Mouse (Mus musculus) testis, adult 2 months (tissue): Measurements from ENCODE around the gene Itpr3. TPM values are rescaled to one million over a fixed set of nuclear protein-coding genes. Genes with fewer than 3 reads are reported as not detected.

Experiments used
- H3K27ac ChIP-seq: fragments of 200-500 bp; 2 replicates; pipeline ENCODE4 v1.5.1; 2012; ENCODE audit warnings: low read depth, low read length; ENCODE audit not compliant: control insufficient read depth, insufficient read depth
- H3K27me3 ChIP-seq: fragments of 200-500 bp; 2 replicates; pipeline ENCODE4 v1.6.1; 2012; ENCODE audit warnings: mild to moderate bottlenecking, low read length, moderate library complexity; ENCODE audit not compliant: control insufficient read depth, insufficient read depth
- H3K36me3 ChIP-seq: fragments of 200-500 bp; 2 replicates; pipeline ENCODE4 v1.6.1; 2012; ENCODE audit warnings: mild to moderate bottlenecking, low read length; ENCODE audit not compliant: control insufficient read depth, insufficient read depth
- H3K4me1 ChIP-seq: fragments of 200-500 bp; 2 replicates; pipeline ENCODE4 v1.6.1; 2012; ENCODE audit warnings: low read length; ENCODE audit not compliant: control insufficient read depth, insufficient read depth
- H3K4me3 ChIP-seq: fragments of 200-500 bp; 2 replicates; pipeline ENCODE4 v1.5.1; 2012; ENCODE audit warnings: low read depth, mild to moderate bottlenecking, low read length, moderate library complexity, mixed read lengths; ENCODE audit not compliant: control insufficient read depth
- CTCF ChIP-seq: fragments of 200-500 bp; IDR thresholded peaks from 2 replicates; pipeline ENCODE4 v1.5.1; 2012; ENCODE audit warnings: low read depth, mild to moderate bottlenecking, inconsistent platforms, low read length, moderate library complexity; ENCODE audit not compliant: control insufficient read depth, insufficient read depth, insufficient replicate concordance
- POLR2A ChIP-seq: fragments of 200-500 bp; IDR thresholded peaks from 2 replicates; pipeline ENCODE4 v1.6.1; 2012; ENCODE audit warnings: low read depth, mild to moderate bottlenecking, inconsistent platforms, low read length, moderate library complexity; ENCODE audit not compliant: control insufficient read depth
- polyA plus RNA-seq: library from polyadenylated mRNA; depleted of rRNA; stranded (reverse); fragments of >200 nt; gene quantifications from 2 replicates; pipeline ENCODE4 v1.2.3, GENCODE M21; 2012

The Itpr3 gene
- polyA plus RNA-seq, 1 experiment, result 32.7 TPM

- Histone ChIP-seq H3K27me3 (no peaks in the 10 kb centered on the region), H3K27ac (no peak overlapping the region), H3K4me1 (peaks cover 4% of the 10 kb centered on the region; the same call in 1 of the 2 replicates), H3K4me3 (no peak overlapping the region), H3K36me3 (no peaks in the 10 kb centered on the region)
- TF ChIP-seq POLR2A (no peak), CTCF (peak; percentile 79; the same call in 1 of the 2 replicates)
Measured at GRCm38 (mm10) chr17:27125185-27125584, 68.1 kb downstream of the Itpr3 start.

DNA sequence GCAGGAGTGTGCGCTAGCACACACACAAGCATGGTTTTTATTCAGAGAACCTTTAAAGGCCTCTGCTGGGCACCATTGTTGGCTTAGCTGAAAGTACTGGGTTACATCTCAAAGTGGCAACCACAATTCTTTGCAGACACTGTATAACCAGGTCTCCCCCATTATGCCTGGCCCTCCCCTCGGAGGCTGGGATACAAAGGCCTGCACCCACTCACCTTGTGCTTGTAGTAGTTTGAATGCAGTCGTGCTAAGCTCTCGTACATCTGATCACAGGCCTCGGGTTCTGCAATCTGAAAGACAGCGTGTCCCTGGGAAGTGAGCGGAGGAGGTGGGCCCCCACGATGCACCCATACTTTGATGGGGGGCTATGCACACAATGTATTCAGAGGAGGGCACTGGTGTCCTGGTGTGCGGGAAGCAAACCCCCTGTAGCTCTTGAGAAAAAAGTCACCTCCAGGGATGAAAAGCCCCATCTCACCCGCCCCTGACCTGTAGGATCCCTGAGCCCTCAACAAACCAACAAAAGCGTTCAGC, 68.6 kb downstream of the Itpr3 start:
- H3K27ac ChIP-seq, result no peak overlapping the region
- no peak overlapping the region for H3K4me3 ChIP-seq
- TF ChIP-seq CTCF (no peak), POLR2A (no peak)
- H3K4me1 ChIP-seq, result peaks cover 6% of the 10 kb centered on the region
- no peaks in the 10 kb centered on the region for H3K27me3 ChIP-seq
- H3K36me3 ChIP-seq, result no peaks in the 10 kb centered on the region

- H3K27me3 ChIP-seq, result no peaks in the 10 kb centered on the region
- no peak overlapping the region for H3K27ac ChIP-seq
- H3K4me1 ChIP-seq, result peaks cover 10% of the 10 kb centered on the region
- H3K4me3 ChIP-seq, result no peak overlapping the region
- no peaks in the 10 kb centered on the region for H3K36me3 ChIP-seq
- TF ChIP-seq CTCF (no peak), POLR2A (no peak)
Measured at GRCm38 (mm10) chr17:27126974-27127373, 69.9 kb downstream of the Itpr3 start.

DNA sequence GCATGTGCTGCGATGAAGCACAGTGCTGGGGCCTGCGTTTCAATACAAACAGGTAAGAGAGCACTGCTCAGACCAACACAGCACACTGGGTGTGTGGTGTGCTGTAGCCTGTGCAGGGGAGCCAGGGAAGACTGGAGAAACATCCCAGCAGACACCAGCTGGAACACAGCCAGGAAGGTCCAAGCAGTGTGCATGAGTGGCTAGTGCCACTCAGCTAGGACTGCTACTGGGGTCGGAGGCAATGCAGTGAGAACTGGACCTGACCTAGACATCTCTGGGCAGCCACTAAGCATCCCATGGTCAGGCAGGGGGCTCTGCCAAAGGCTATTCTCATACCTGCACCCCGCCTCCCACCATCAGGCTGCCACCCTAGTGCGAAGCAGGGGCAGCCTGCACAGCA, 71.1 kb downstream of the Itpr3 start:
- Histone ChIP-seq H3K4me1 (peaks cover 12% of the 10 kb centered on the region), H3K4me3 (no peak overlapping the region), H3K27ac (no peak overlapping the region), H3K27me3 (no peaks in the 10 kb centered on the region), H3K36me3 (no peaks in the 10 kb centered on the region)
- TF ChIP-seq POLR2A (no peak), CTCF (no peak)

DNA sequence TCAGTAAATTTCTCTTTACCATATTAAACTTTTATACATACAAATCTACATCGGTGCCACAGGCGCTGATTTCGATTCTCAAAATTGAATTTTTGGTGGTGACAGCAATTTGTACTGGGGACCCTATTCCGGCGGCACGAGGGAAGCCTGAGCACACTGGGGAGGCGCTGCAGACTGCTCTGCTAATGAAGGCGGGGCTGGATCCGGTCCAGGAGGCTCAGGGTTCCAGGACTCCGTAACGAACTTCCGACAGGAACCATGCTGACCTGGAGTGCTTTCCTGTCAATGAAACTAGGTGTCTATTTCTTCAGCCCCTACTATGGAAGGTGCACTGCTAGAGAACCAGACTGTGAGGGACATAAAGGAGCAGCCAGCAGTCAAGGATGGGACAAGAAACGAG, 72.2 kb downstream of the Itpr3 start:
- no peaks in the 10 kb centered on the region for H3K27me3 ChIP-seq
- no peak overlapping the region for H3K4me3 ChIP-seq
- TF ChIP-seq CTCF (no peak), POLR2A (no peak)
- no peaks in the 10 kb centered on the region for H3K36me3 ChIP-seq
- H3K27ac ChIP-seq, result no peak overlapping the region
- peaks cover 12% of the 10 kb centered on the region for H3K4me1 ChIP-seq

GRCm38 (mm10) chr17:27129819-27130218, 72.7 kb downstream of the Itpr3 start:
- Histone ChIP-seq H3K36me3 (no peaks in the 10 kb centered on the region), H3K4me3 (no peak overlapping the region), H3K27me3 (no peaks in the 10 kb centered on the region), H3K4me1 (peaks cover 14% of the 10 kb centered on the region), H3K27ac (no peak overlapping the region)
- TF ChIP-seq CTCF (no peak), POLR2A (no peak)

GRCm38 (mm10) chr17:27130246-27130645, 73.1 kb downstream of the Itpr3 start:
- no peak for TF ChIP-seq CTCF
- no peak for TF ChIP-seq POLR2A
- no peak overlapping the region for H3K4me3 ChIP-seq

GRCm38 (mm10) chr17:27131240-27131665, 74.1 kb downstream of the Itpr3 start:
- no peak overlapping the region for H3K27ac ChIP-seq
- TF ChIP-seq POLR2A (no peak), CTCF (no peak)
- no peak overlapping the region for H3K4me3 ChIP-seq
- peaks cover 18% of the 10 kb centered on the region for H3K4me1 ChIP-seq
- H3K36me3 ChIP-seq, result no peaks in the 10 kb centered on the region
- H3K27me3 ChIP-seq, result no peaks in the 10 kb centered on the region

More at GRCm38 (mm10) chr17:27130246-27130645, 73.1 kb downstream of the Itpr3 start:
- Histone ChIP-seq H3K4me1 (peaks cover 18% of the 10 kb centered on the region), H3K36me3 (no peaks in the 10 kb centered on the region), H3K27ac (no peak overlapping the region), H3K27me3 (no peaks in the 10 kb centered on the region)
